Mouse (Mus musculus) C3H10T1/2 (cell line): ENCODE results near the gene Hist1h2ad. TPM values are rescaled to one million over a fixed set of nuclear protein-coding genes. Genes with fewer than 3 reads are reported as not detected.

Experiments
- polyA plus RNA-seq, 2 experiments: library from polyadenylated mRNA; unstranded; fragments of >200 nt; fragmentation: generic; extraction: Trizol; gene quantifications; one replicate each; pipeline ENCODE4 v1.2.1; 2012; ENCODE audit warnings: missing spikeins in 2 of 2

The Hist1h2ad gene
- polyA plus RNA-seq, 2 experiments = 1.1 to 3.1 TPM

Other genes with a start within 250 kb of the Hist1h2ad start
- 1 to 10 TPM in 1 of 2 experiments, under 1 TPM in 1; 0.22 to 1.4 TPM for gene Zfp322a, start 205.2 kb upstream of the Hist1h2ad start, polyA plus RNA-seq
- 10 to 100 TPM in 1 of 2 experiments, 1 to 10 TPM in 1; 9.5 to 13.6 TPM for gene Abt1, start 150.5 kb upstream of the Hist1h2ad start, polyA plus RNA-seq
- not detected for gene Btn1a1, start 108.5 kb upstream of the Hist1h2ad start, polyA plus RNA-seq
- under 1 TPM in 1 of 2 experiments, not detected in 1; 0.15 TPM for gene Btn2a2, start 85.5 kb upstream of the Hist1h2ad start, polyA plus RNA-seq
- 10 to 100 TPM; 21.7 to 26.9 TPM for gene Hist1h4h, start 43.3 kb upstream of the Hist1h2ad start, polyA plus RNA-seq
- 10 to 100 TPM; 20.1 to 25.8 TPM for gene Hist1h2af, start 40.5 kb upstream of the Hist1h2ad start, polyA plus RNA-seq
- 10 to 100 TPM in 1 of 2 experiments, 1 to 10 TPM in 1; 4.5 to 20.4 TPM for gene Hist1h3g, start 39.0 kb upstream of the Hist1h2ad start, polyA plus RNA-seq
- gene Hist1h2bh, start 31.0 kb upstream of the Hist1h2ad start, polyA plus RNA-seq = 1 to 10 TPM; 1.5 to 3.4 TPM
- gene Hist1h3f, start 30.3 kb upstream of the Hist1h2ad start, polyA plus RNA-seq = 1 to 10 TPM in 1 of 2 experiments, under 1 TPM in 1; 0.91 to 3.6 TPM
- 10 to 100 TPM in 1 of 2 experiments, 1 to 10 TPM in 1; 6.4 to 30.1 TPM for gene Hist1h4f, start 22.7 kb upstream of the Hist1h2ad start, polyA plus RNA-seq
- gene Hist1h1d, start 21.1 kb upstream of the Hist1h2ad start, polyA plus RNA-seq = under 1 TPM; 0.65 to 0.84 TPM
- 1 to 10 TPM; 1.8 to 8.3 TPM for gene Hist1h3e, start 12.0 kb upstream of the Hist1h2ad start, polyA plus RNA-seq
- 10 to 100 TPM in 1 of 2 experiments, 1 to 10 TPM in 1; 9.3 to 21.9 TPM for gene Hist1h2ae, start 3.2 kb upstream of the Hist1h2ad start, polyA plus RNA-seq
- 10 to 100 TPM in 1 of 2 experiments, 1 to 10 TPM in 1; 7.9 to 12.4 TPM for gene Hist1h2bg, start 3.0 kb upstream of the Hist1h2ad start, polyA plus RNA-seq
- gene Hist1h2bf, start 185 bp upstream of the Hist1h2ad start, polyA plus RNA-seq = 10 to 100 TPM in 1 of 2 experiments, 1 to 10 TPM in 1; 2.2 to 10.3 TPM
- gene Hist1h3d, start 1.4 kb downstream of the Hist1h2ad start, polyA plus RNA-seq = 1 to 10 TPM; 2.9 to 3.0 TPM
- 10 to 100 TPM in 1 of 2 experiments, 1 to 10 TPM in 1; 3.2 to 10.4 TPM for gene Hist1h4d, start 7.2 kb downstream of the Hist1h2ad start, polyA plus RNA-seq
- gene Hist1h2be, start 46.7 kb downstream of the Hist1h2ad start, polyA plus RNA-seq = 1 to 10 TPM; 1.4 to 2.5 TPM
- gene Hist1h1e, start 48.2 kb downstream of the Hist1h2ad start, polyA plus RNA-seq = 1 to 10 TPM; 1.7 to 3.9 TPM
- gene Hist1h2ac, start 109.6 kb downstream of the Hist1h2ad start, polyA plus RNA-seq = under 1 TPM; 0.98 TPM
- 10 to 100 TPM; 11.8 to 98.9 TPM for gene Hist1h2bc, start 109.8 kb downstream of the Hist1h2ad start, polyA plus RNA-seq
- gene Hist1h1t, start 121.4 kb downstream of the Hist1h2ad start, polyA plus RNA-seq = under 1 TPM in 1 of 2 experiments, not detected in 1; 0.27 TPM
- 1 to 10 TPM; 1.3 to 3.2 TPM for gene Hist1h4c, start 124.1 kb downstream of the Hist1h2ad start, polyA plus RNA-seq
- under 1 TPM; 0.15 to 0.91 TPM for gene Hfe, start 136.5 kb downstream of the Hist1h2ad start, polyA plus RNA-seq
- gene Hist1h1c, start 164.4 kb downstream of the Hist1h2ad start, polyA plus RNA-seq = 100 to 1,000 TPM in 1 of 2 experiments, 10 to 100 TPM in 1; 12.7 to 138 TPM
- 10 to 100 TPM in 1 of 2 experiments, 1 to 10 TPM in 1; 5.7 to 21.7 TPM for gene Hist1h3c, start 171.2 kb downstream of the Hist1h2ad start, polyA plus RNA-seq
- 10 to 100 TPM in 1 of 2 experiments, 1 to 10 TPM in 1; 3.2 to 12.9 TPM for gene Hist1h2bb, start 172.4 kb downstream of the Hist1h2ad start, polyA plus RNA-seq
- gene Hist1h2ab, start 176.7 kb downstream of the Hist1h2ad start, polyA plus RNA-seq = 10 to 100 TPM in 1 of 2 experiments, 1 to 10 TPM in 1; 4.4 to 13.0 TPM
- gene Hist1h3b, start 177.9 kb downstream of the Hist1h2ad start, polyA plus RNA-seq = 1 to 10 TPM; 2.9 to 8.0 TPM
- gene Hist1h4b, start 182.6 kb downstream of the Hist1h2ad start, polyA plus RNA-seq = 10 to 100 TPM; 12.9 to 53.5 TPM
- gene Hist1h4a, start 186.8 kb downstream of the Hist1h2ad start, polyA plus RNA-seq = 10 to 100 TPM in 1 of 2 experiments, 1 to 10 TPM in 1; 4.4 to 17.3 TPM
- gene Hist1h3a, start 188.0 kb downstream of the Hist1h2ad start, polyA plus RNA-seq = 1 to 10 TPM; 3.2 to 8.0 TPM
- gene Hist1h1a, start 189.3 kb downstream of the Hist1h2ad start, polyA plus RNA-seq = 1 to 10 TPM in 1 of 2 experiments, under 1 TPM in 1; 0.26 to 1.2 TPM
- under 1 TPM in 1 of 2 experiments, not detected in 1; 0.05 TPM for gene Trim38, start 195.5 kb downstream of the Hist1h2ad start, polyA plus RNA-seq
- not detected for gene Slc17a2, start 232.6 kb downstream of the Hist1h2ad start, polyA plus RNA-seq